Mouse (Mus musculus) C2C12 (cell line): ENCODE results near the gene P4ha2. TPM values are rescaled to one million over a fixed set of nuclear protein-coding genes. Genes with fewer than 3 reads are reported as not detected.

ENCODE experiments used
- H3K27me3 ChIP-seq: one replicate; pipeline ENCODE4 v1.6.1; 2011; ENCODE audit not compliant: control insufficient read depth, insufficient read depth, insufficient read length
- H3K36me3 ChIP-seq: one replicate; pipeline ENCODE4 v1.6.1; 2011; ENCODE audit not compliant: control insufficient read depth, insufficient read depth
- H3K4me3 ChIP-seq: one replicate; pipeline ENCODE4 v1.5.1; 2011; ENCODE audit warnings: mild to moderate bottlenecking, control low read depth; ENCODE audit not compliant: poor library complexity, insufficient read depth, severe bottlenecking
- H3K79me2 ChIP-seq: one replicate; pipeline ENCODE4 v1.6.1; 2011; ENCODE audit not compliant: control insufficient read depth, insufficient read depth
- H3K79me3 ChIP-seq: one replicate; pipeline ENCODE4 v1.6.1; 2011; ENCODE audit warnings: low read depth, control low read depth
- H3ac ChIP-seq: one replicate; pipeline ENCODE3; 2011; ENCODE audit warnings: low read depth; ENCODE audit not compliant: control insufficient read depth, insufficient read length
- CEBPB ChIP-seq: IDR thresholded peaks from one replicate; pipeline ENCODE4 v1.6.1; 2011; ENCODE audit warnings: low read depth, mild to moderate bottlenecking, control low read depth, moderate library complexity
- CTCF ChIP-seq: IDR thresholded peaks from one replicate; pipeline ENCODE4 v1.5.1; 2011; ENCODE audit not compliant: control insufficient read depth, insufficient read depth, insufficient read length
- FOSL1 ChIP-seq: IDR thresholded peaks from one replicate; pipeline ENCODE4 v1.8.0; 2011; ENCODE audit warnings: mild to moderate bottlenecking, low read length; ENCODE audit not compliant: poor library complexity, insufficient read depth, severe bottlenecking
- MAX ChIP-seq: IDR thresholded peaks from one replicate; pipeline ENCODE4 v1.6.1; 2011; ENCODE audit warnings: mild to moderate bottlenecking, control low read depth
- MYOD1 ChIP-seq: IDR thresholded peaks from one replicate; pipeline ENCODE4 v1.6.1; 2011; ENCODE audit warnings: low read depth; ENCODE audit not compliant: control insufficient read depth, insufficient read length
- MYOG ChIP-seq: IDR thresholded peaks from one replicate; pipeline ENCODE4 v1.6.1; 2011; ENCODE audit not compliant: control insufficient read depth, insufficient read length; ENCODE audit errors: extremely low read depth
- USF1 ChIP-seq: IDR thresholded peaks from one replicate; pipeline ENCODE4 v1.6.1; 2011; ENCODE audit warnings: low read depth, mild to moderate bottlenecking, control low read depth, moderate library complexity
- polyA plus RNA-seq: library from polyadenylated mRNA; unstranded; fragments of >200 nt; fragmentation: generic; extraction: Trizol; gene quantifications from one replicate; pipeline ENCODE4 v1.2.1, GENCODE M21; 2012; ENCODE audit warnings: missing spikeins

The P4ha2 gene
- polyA plus RNA-seq, 1 experiment = 26.4 TPM

DNA sequence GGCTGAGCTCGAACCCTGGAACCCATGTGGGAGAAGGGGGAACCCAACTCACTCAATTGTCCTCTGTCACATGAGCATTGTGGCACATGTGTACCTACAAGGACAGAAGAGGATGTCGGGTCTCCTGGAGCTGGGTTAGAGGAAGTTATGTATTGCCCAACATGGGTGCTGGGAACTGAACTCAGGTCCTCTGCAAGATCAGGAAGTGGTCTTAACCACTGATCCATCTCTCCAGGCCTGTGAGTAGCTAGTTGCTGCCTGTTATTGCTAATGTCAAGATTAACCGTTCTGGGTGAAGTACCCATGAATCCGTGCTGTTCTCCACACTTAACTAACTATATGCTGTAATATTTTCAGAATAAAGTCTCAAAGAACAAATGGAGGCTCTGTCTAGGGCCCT is 74.3 kb downstream of the P4ha2 start:
- H3K36me3 ChIP-seq = no peaks in the 10 kb centered on the region
- no peaks in the 10 kb centered on the region for H3K79me3 ChIP-seq
- H3K27me3 ChIP-seq = no peaks in the 10 kb centered on the region
- H3ac ChIP-seq = no peak overlapping the region
- H3K79me2 ChIP-seq = no peaks in the 10 kb centered on the region
- H3K4me3 ChIP-seq = no peak overlapping the region
- TF ChIP-seq CTCF (no peak), CEBPB (no peak), FOSL1 (no peak), MAX (no peak), USF1 (no peak), MYOD1 (no peak), MYOG (no peak)

DNA sequence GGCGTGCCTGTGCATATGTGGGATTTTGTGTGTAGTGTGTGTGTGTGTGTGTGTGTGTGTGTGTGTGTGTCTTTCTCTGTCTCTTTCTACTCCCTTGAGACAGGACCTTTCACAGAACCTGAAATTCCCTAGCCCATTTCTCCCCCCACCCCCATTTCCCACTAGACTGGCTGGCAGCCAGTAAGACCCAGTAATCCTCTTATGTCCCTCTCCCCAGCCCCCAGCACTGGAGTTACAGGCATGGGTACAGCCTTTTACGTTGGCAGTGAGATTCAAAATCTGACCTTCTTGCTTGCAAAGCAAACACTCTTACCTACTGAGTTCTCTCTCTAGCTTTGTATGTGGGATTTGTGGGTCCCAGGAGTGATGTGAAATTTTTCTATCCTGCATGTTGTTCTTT is 75.0 kb downstream of the P4ha2 start:
- Histone ChIP-seq H3K4me3 (no peak overlapping the region), H3K27me3 (no peaks in the 10 kb centered on the region), H3K79me3 (no peaks in the 10 kb centered on the region), H3K79me2 (no peaks in the 10 kb centered on the region), H3ac (no peak overlapping the region), H3K36me3 (no peaks in the 10 kb centered on the region)
- no peak for TF ChIP-seq FOSL1
- no peak for TF ChIP-seq MAX
- no peak for TF ChIP-seq CTCF

Other genes with a start within 250 kb of the P4ha2 start
- gene Gm12216, start 240.8 kb upstream of the P4ha2 start, polyA plus RNA-seq = 0.49 TPM
- 2.9 TPM for gene Slc22a5, start 208.4 kb upstream of the P4ha2 start, polyA plus RNA-seq
- 1.5 TPM for gene Slc22a21, start 119.8 kb upstream of the P4ha2 start, polyA plus RNA-seq
- gene Slc22a4, start 72.0 kb upstream of the P4ha2 start, polyA plus RNA-seq = 4.0 TPM
- 120 TPM for gene Pdlim4, start 31.1 kb upstream of the P4ha2 start, polyA plus RNA-seq
- gene Csf2, start 149.6 kb downstream of the P4ha2 start, polyA plus RNA-seq = not detected
- not detected for gene Il3, start 167.2 kb downstream of the P4ha2 start, polyA plus RNA-seq
- 0.14 TPM for gene Acsl6, start 203.7 kb downstream of the P4ha2 start, polyA plus RNA-seq